Mouse (Mus musculus) spleen, adult 2 months (tissue): ENCODE results near the gene Mrgprf. TPM values are rescaled to one million over a fixed set of nuclear protein-coding genes. Genes with fewer than 3 reads are reported as not detected.

ENCODE experiments used
- DNase-seq, 2 experiments: peaks; one replicate each; pipeline versions ENCODE4 v3.0.0 to v3.0.0-alpha.2; 2012 to 2021; ENCODE audit warnings: low spot score in 2 of 2, low read depth in 1 of 2
- H3K27ac ChIP-seq: fragments of 200-500 bp; 2 replicates; pipeline ENCODE4 v1.5.1; 2012; ENCODE audit warnings: low read length, inconsistent platforms; ENCODE audit not compliant: insufficient read depth
- H3K27me3 ChIP-seq: fragments of 200-500 bp; 2 replicates; pipeline ENCODE4 v1.6.1; 2012; ENCODE audit warnings: mild to moderate bottlenecking, moderate library complexity, low read length, inconsistent platforms; ENCODE audit not compliant: control insufficient read depth, insufficient read depth
- H3K36me3 ChIP-seq: fragments of 200-500 bp; 2 replicates; pipeline ENCODE4 v1.6.1; 2012; ENCODE audit warnings: mild to moderate bottlenecking, low read length, inconsistent platforms; ENCODE audit not compliant: control insufficient read depth, insufficient read depth
- H3K4me1 ChIP-seq: fragments of 200-500 bp; 2 replicates; pipeline ENCODE4 v1.6.1; 2011; ENCODE audit warnings: inconsistent platforms; ENCODE audit not compliant: control insufficient read depth, insufficient read depth, insufficient read length
- H3K4me3 ChIP-seq: fragments of 200-500 bp; 2 replicates; pipeline ENCODE4 v1.5.1; 2011; ENCODE audit warnings: mild to moderate bottlenecking, inconsistent platforms; ENCODE audit not compliant: insufficient read depth, insufficient read length; ENCODE audit errors: extremely low read depth
- CTCF ChIP-seq: fragments of 200-500 bp; IDR thresholded peaks from 2 replicates; pipeline ENCODE4 v1.5.1; 2011; ENCODE audit warnings: mild to moderate bottlenecking, inconsistent platforms; ENCODE audit not compliant: insufficient read depth, insufficient read length, insufficient replicate concordance; ENCODE audit errors: extremely low read depth
- POLR2A ChIP-seq: fragments of 200-500 bp; IDR thresholded peaks from 2 replicates; pipeline ENCODE4 v1.6.1; 2011; ENCODE audit warnings: low read depth, low read length, inconsistent platforms
- WGBS: fragments of 180-500 bp; shearing (Covaris S2); methylation state at CpG from one replicate; pipeline ENCODE4 v1.1.7; 2018; 5-methylcytosine and 5-hydroxymethylcytosine counted together
- polyA plus RNA-seq: library from polyadenylated mRNA; depleted of rRNA; stranded (reverse); fragments of >200 nt; gene quantifications from 2 replicates; pipeline ENCODE4 v1.2.3, GENCODE M21; 2012

The Mrgprf gene
- polyA plus RNA-seq, 1 experiment, result 2.2 TPM

GRCm38 (mm10) chr7:145287410-145287809 lies 13.2 kb upstream of the Mrgprf start:
- Histone ChIP-seq H3K36me3 (no peaks in the 10 kb centered on the region), H3K27me3 (no peaks in the 10 kb centered on the region), H3K27ac (no peak overlapping the region), H3K4me1 (peaks cover 4% of the 10 kb centered on the region; the same call in 1 of the 2 replicates), H3K4me3 (no peak overlapping the region)
- WGBS, result 75% methylated on average over 6 of the region's 6 CpGs
- DNase-seq, result no peak
- TF ChIP-seq CTCF, result no peak
- TF ChIP-seq POLR2A, result no peak

DNA sequence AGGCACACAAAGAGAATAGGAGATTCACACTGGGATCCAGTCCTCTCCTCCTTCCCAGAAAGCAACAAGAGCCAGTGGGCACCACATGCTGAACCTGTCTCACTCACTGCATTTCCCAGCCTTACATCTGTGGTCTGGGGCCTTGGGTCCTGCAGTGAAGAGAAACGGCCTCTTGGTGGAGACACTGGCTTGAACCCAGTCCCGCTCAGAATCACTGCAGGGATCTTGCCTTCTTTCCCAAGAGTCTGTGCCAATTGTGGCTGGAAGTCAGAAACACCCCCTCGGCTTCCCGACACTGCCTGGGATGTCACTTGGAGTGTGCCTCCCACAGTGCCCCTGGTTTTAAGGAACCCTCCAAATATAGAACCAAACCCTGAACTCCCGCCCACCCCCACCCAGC lies 11.3 kb upstream of the Mrgprf start:
- no peaks in the 10 kb centered on the region for H3K4me1 ChIP-seq
- no peak overlapping the region for H3K27ac ChIP-seq
- WGBS, result 49% methylated on average over 5 of the region's 5 CpGs
- DNase-seq, result no peak
- H3K4me3 ChIP-seq, result no peak overlapping the region
- H3K36me3 ChIP-seq, result no peaks in the 10 kb centered on the region
- TF ChIP-seq POLR2A, result no peak
- H3K27me3 ChIP-seq, result no peaks in the 10 kb centered on the region

GRCm38 (mm10) chr7:145291847-145292246 lies 8.8 kb upstream of the Mrgprf start:
- TF ChIP-seq CTCF (no peak), POLR2A (no peak)
- Histone ChIP-seq H3K27me3 (no peaks in the 10 kb centered on the region), H3K4me3 (no peak overlapping the region), H3K36me3 (no peaks in the 10 kb centered on the region), H3K4me1 (no peaks in the 10 kb centered on the region), H3K27ac (no peak overlapping the region)
- DNase-seq, result no peak
- WGBS, result 88% methylated on average over 2 of the region's 2 CpGs

DNA sequence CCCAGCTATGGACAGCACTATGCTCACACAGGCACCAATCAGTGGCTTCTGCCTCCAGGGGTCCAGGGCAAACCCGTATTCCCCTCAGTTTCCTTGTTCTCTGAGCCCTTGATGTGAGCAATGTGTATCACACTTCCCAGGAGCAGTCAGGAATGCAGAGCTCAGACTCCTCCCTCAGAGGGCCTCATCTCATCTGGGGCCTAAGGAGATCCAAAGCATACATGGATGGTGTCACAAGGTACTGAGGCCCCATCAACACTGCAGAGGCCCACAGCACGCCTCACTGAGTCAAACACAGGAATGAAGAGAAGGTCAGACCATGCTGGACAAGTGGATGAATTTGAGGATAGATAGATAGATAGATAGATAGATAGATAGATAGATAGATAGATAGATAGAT lies 7.9 kb upstream of the Mrgprf start:
- no peak overlapping the region for H3K4me3 ChIP-seq
- no peak overlapping the region for H3K27ac ChIP-seq
- WGBS, result 81% methylated on average over 2 of the region's 2 CpGs
- H3K36me3 ChIP-seq, result no peaks in the 10 kb centered on the region
- no peak for TF ChIP-seq CTCF
- TF ChIP-seq POLR2A, result no peak
- no peak for DNase-seq
- no peaks in the 10 kb centered on the region for H3K27me3 ChIP-seq
- H3K4me1 ChIP-seq, result no peaks in the 10 kb centered on the region

- no peak for TF ChIP-seq POLR2A
- TF ChIP-seq CTCF, result no peak
- no peaks in the 10 kb centered on the region for H3K27me3 ChIP-seq
- no peak overlapping the region for H3K4me3 ChIP-seq
- no peak for DNase-seq
- no peaks in the 10 kb centered on the region for H3K36me3 ChIP-seq
- no peaks in the 10 kb centered on the region for H3K4me1 ChIP-seq
- WGBS, result 40% methylated on average over 6 of the region's 6 CpGs
- H3K27ac ChIP-seq, result no peak overlapping the region
Observed at GRCm38 (mm10) chr7:145293859-145294258, 6.8 kb upstream of the Mrgprf start.

GRCm38 (mm10) chr7:145298666-145299490 lies 1.8 kb upstream of the Mrgprf start:
- DNase-seq, result no peak
- WGBS, result 71% methylated on average over 3 of the region's 3 CpGs
- no peak overlapping the region for H3K4me3 ChIP-seq
- H3K4me1 ChIP-seq, result no peaks in the 10 kb centered on the region
- H3K27me3 ChIP-seq, result no peaks in the 10 kb centered on the region
- TF ChIP-seq POLR2A (no peak), CTCF (no peak)
- no peak overlapping the region for H3K27ac ChIP-seq
- no peaks in the 10 kb centered on the region for H3K36me3 ChIP-seq

- WGBS, result 75% methylated on average over 7 of the region's 7 CpGs
- no peak overlapping the region for H3K27ac ChIP-seq
- no peaks in the 10 kb centered on the region for H3K36me3 ChIP-seq
- no peaks in the 10 kb centered on the region for H3K4me1 ChIP-seq
- no peak for TF ChIP-seq POLR2A
- no peak for TF ChIP-seq CTCF
- DNase-seq, result no peak
- H3K27me3 ChIP-seq, result no peaks in the 10 kb centered on the region
- H3K4me3 ChIP-seq, result no peak overlapping the region
Observed at GRCm38 (mm10) chr7:145299562-145300320, 887 bp upstream of the Mrgprf start.
